Comparison of ENCODE assay signal across 8 mouse cellular contexts in the genomic region with DNA sequence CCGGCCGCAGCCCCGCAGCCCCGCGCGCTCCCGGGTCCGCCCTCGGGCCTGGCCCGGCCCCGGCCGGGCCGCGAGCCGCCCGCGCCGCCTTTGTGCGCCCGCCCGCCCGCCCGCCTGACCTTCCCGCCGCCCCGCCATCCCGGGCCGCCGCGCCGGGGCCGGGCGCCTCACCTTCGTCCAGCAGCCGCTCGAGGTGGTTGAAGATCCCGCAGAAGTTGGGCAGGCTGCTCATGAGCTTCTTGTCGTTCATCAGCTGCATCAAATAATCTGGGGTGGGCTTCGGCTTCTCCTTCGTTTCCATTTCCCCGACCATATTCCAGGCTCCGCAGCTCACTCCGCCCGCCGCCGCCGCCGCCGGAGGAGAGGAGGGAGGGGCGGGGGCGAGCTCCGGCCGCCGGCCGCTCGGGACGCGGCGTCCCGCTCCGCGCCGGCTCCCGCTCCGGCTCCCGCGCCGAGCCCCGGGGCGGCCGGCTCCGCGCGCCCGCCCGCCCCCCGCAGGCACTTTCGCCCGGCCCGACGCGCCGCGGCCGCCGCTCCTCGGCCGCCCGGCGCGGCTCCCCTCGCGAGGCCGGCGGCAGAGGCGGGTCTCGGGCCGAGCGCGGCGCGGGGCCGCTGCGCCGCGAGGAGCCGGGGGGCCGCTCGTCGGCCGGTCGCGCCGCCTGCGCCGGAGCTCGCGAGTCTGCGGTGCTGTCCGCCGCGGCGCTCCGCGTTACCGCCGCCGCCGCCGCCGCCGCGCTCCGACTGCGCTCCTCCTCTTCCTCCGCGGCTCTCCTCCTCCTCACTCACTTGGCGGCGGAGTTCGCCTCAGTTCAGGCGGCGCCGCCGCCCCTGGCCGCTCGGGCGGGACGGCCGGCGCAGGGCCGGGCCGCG. TPM values are rescaled to one million over a fixed set of nuclear protein-coding genes. Genes with fewer than 3 reads are reported as not detected.
DNase-seq lines count a peak whose midpoint lies in the region; ATAC-seq and TF ChIP-seq lines count a peak whose summit lies in the region.

No protein-coding gene starts in this region.

- H3K9ac ChIP-seq in heart, embryonic 14.5 days (ENCODE audit: low read length): peak overlapping the region; percentile 100
- peak overlapping the region; percentile 98 for H3K9ac ChIP-seq in kidney, postnatal 0 days (ENCODE audit: low read depth, low read length)
- H3K9ac ChIP-seq in liver, embryonic 15.5 days: peak overlapping the region; percentile 89
- peak overlapping the region; percentile 98 for H3K9ac ChIP-seq in neural tube, embryonic 12.5 days

- peak overlapping the region; percentile 73 to 92 for H3K4me3 ChIP-seq in heart, embryonic 14.5 days (ENCODE audit: control insufficient read depth in 1 of 2, insufficient read depth in 1 of 2, low read depth in 1 of 2, low read length in 2 of 2)
- H3K4me3 ChIP-seq in kidney, postnatal 0 days (replicated peaks; ENCODE audit: low read depth, low read length): peak overlapping the region; percentile 85
- H3K4me3 ChIP-seq in liver, embryonic 15.5 days (replicated peaks): peak overlapping the region; percentile 87
- H3K4me3 ChIP-seq in neural tube, embryonic 12.5 days: peak overlapping the region; percentile 94

- H3K4me1 ChIP-seq in heart, embryonic 14.5 days (ENCODE audit: control insufficient read depth in 2 of 2, insufficient read depth in 2 of 2, low read length in 2 of 2): peaks cover 5 to 19% of the 10 kb centered on the region in 2 experiments
- peaks cover 11% of the 10 kb centered on the region; the same call in 1 of the 2 replicates for H3K4me1 ChIP-seq in kidney, postnatal 0 days (replicated peaks; ENCODE audit: insufficient read depth, low read length)
- peaks cover 37% of the 10 kb centered on the region for H3K4me1 ChIP-seq in liver, embryonic 15.5 days (replicated peaks)
- peaks cover 17% of the 10 kb centered on the region for H3K4me1 ChIP-seq in neural tube, embryonic 12.5 days

- no peaks in the 10 kb centered on the region for H3K27me3 ChIP-seq in heart, embryonic 14.5 days (ENCODE audit: control insufficient read depth, insufficient read depth, low read length)
- no peaks in the 10 kb centered on the region for H3K27me3 ChIP-seq in kidney, postnatal 0 days (ENCODE audit: insufficient read depth, low read length)
- H3K27me3 ChIP-seq in liver, embryonic 15.5 days: peaks cover 8% of the 10 kb centered on the region; the same call in 1 of the 2 replicates
- H3K27me3 ChIP-seq in neural tube, embryonic 12.5 days (replicated peaks): no peaks in the 10 kb centered on the region

- peak overlapping the region; percentile 74 for H3K4me2 ChIP-seq in heart, embryonic 14.5 days (ENCODE audit: low read length)
- H3K4me2 ChIP-seq in kidney, postnatal 0 days (ENCODE audit: low read length): peak overlapping the region; percentile 72; the same call in 1 of the 2 replicates
- H3K4me2 ChIP-seq in liver, embryonic 15.5 days: peak overlapping the region; percentile 92
- H3K4me2 ChIP-seq in neural tube, embryonic 12.5 days (replicated peaks): peak overlapping the region; percentile 67

- WGBS in heart, embryonic 14.5 days: under 1% methylated on average over 89 of the region's 153 CpGs
- 0% methylated on average over 60 of the region's 153 CpGs for WGBS in kidney, postnatal 0 days
- under 1% methylated on average over 101 of the region's 153 CpGs for WGBS in liver, embryonic 15.5 days (ENCODE audit: insufficient replicate concordance)
- under 1% methylated on average over 114 of the region's 153 CpGs for WGBS in neural tube, embryonic 12.5 days

- no peaks in the 10 kb centered on the region for H3K36me3 ChIP-seq in heart, embryonic 14.5 days (ENCODE audit: control insufficient read depth, insufficient read depth, low read length)
- no peaks in the 10 kb centered on the region for H3K36me3 ChIP-seq in kidney, postnatal 0 days (ENCODE audit: insufficient read depth, low read length)
- H3K36me3 ChIP-seq in liver, embryonic 15.5 days (replicated peaks): no peaks in the 10 kb centered on the region
- H3K36me3 ChIP-seq in neural tube, embryonic 12.5 days: no peaks in the 10 kb centered on the region

- H3K9me3 ChIP-seq in heart, embryonic 14.5 days (ENCODE audit: control insufficient read depth, low read length): no peaks in the 10 kb centered on the region
- no peaks in the 10 kb centered on the region for H3K9me3 ChIP-seq in kidney, postnatal 0 days (replicated peaks; ENCODE audit: low read length)
- no peaks in the 10 kb centered on the region for H3K9me3 ChIP-seq in liver, embryonic 15.5 days (replicated peaks)
- no peaks in the 10 kb centered on the region for H3K9me3 ChIP-seq in neural tube, embryonic 12.5 days

- no peak for TF ChIP-seq CTCF in kidney, postnatal 0 days (IDR thresholded peaks at IDR 0.05; ENCODE audit: low read depth)

- DNase-seq in CD8-positive naive resting alpha-beta T cell, adult 2 months (ENCODE audit: low read depth in 2 of 2, low spot score in 2 of 2): peak; percentile 38 to 52
- peak; percentile 88 for DNase-seq in brain, adult 2 months (ENCODE audit: low read depth, low spot score)
- peak; percentile 88 for DNase-seq in kidney, postnatal 0 days (ENCODE audit: low spot score)
- DNase-seq in testis, postnatal 10 days (ENCODE audit: low spot score): peak; percentile 77

- peak overlapping the region; percentile 96 to 100 for H3K27ac ChIP-seq in heart, embryonic 14.5 days (replicated peaks in 1 of 2; ENCODE audit: control insufficient read depth in 1 of 2, insufficient read depth in 1 of 2, low read depth in 2 of 2, low read length in 2 of 2)
- H3K27ac ChIP-seq in kidney, postnatal 0 days: peak overlapping the region; percentile 99
- H3K27ac ChIP-seq in liver, embryonic 15.5 days (replicated peaks): peak overlapping the region; percentile 92
- H3K27ac ChIP-seq in neural tube, embryonic 12.5 days: peak overlapping the region; percentile 98

- ATAC-seq in erythroblast, adult 5-6 weeks (replicated peaks; ENCODE audit: low FRiP score, poor library complexity, severe bottlenecking): peak; percentile 76
- peak; percentile 60 for ATAC-seq in heart, embryonic 14.5 days (ENCODE audit: insufficient number of reproducible peaks, insufficient read depth, low FRiP score, low read depth)
- ATAC-seq in kidney, postnatal 0 days (replicated peaks; ENCODE audit: low FRiP score, low read depth): peak; percentile 50
- ATAC-seq in liver, embryonic 15.5 days (ENCODE audit: insufficient read depth): peak; percentile 72
- ATAC-seq in neural tube, embryonic 12.5 days (ENCODE audit: low FRiP score, low read depth): peak; percentile 56; the same call in 1 of the 2 replicates

RNA-seq across cellular contexts. Expression of a gene that starts 0.9 kb away (rescaled TPM):
- total RNA-seq in erythroblast, adult 5-6 weeks (2015; ENCODE audit: low replicate concordance): 45.5 and 67.7 TPM in 2 replicates
- total RNA-seq in erythroblast, adult 5-6 weeks (2017; ENCODE audit: low replicate concordance): 30.2 and 35.3 TPM in 2 replicates
- polyA plus RNA-seq in heart, embryonic 14.5 days (2014; fragmentation: Nextera tagmentation; extraction: Ambion mirVana): 71.8 and 76.2 TPM in 2 replicates
- polyA plus RNA-seq in kidney, postnatal 0 days (2015; fragmentation: Nextera tagmentation; extraction: Ambion mirVana): 30.3 and 32.4 TPM in 2 replicates
- 6.4 and 7.1 TPM in 2 replicates for polyA plus RNA-seq in liver, embryonic 15.5 days (2015; fragmentation: Nextera tagmentation; extraction: Ambion mirVana)
- polyA plus RNA-seq in neural tube, embryonic 12.5 days (2016; fragmentation: Nextera tagmentation; extraction: Ambion mirVana): 45.8 TPM in 2 replicates

Comparison
In these comparisons a context has a peak if more than half of its experiments do, and no peak if none do; other contexts are left out.
1. Peak in every context shown above with its lines: DNase-seq, ATAC-seq, H3K4me3 ChIP-seq and H3K27ac ChIP-seq.